Mouse (Mus musculus): Measurements from ENCODE around the gene Fam98c.

Fam98c gene

GRCm38 (mm10) chr7:29108992-29109955 is 46.8 kb downstream of the Fam98c start:
- DNase-seq (ENCODE audit: low read depth, low spot score) = no peak

All from retina, postnatal 7 days (tissue).